Mouse (Mus musculus) gastrocnemius, postnatal 14 days (tissue): ENCODE data around the gene Evc2. TPM values are rescaled to one million over a fixed set of nuclear protein-coding genes. Genes with fewer than 3 reads are reported as not detected.

Source experiments
- DNase-seq: peaks from one replicate; pipeline ENCODE4 v3.0.0; 2021; ENCODE audit warnings: mixed read lengths
- intact Hi-C: fragments of 180-260 bp; cut with DNase I; formaldehyde crosslinking; loops from one replicate; pipeline ENCODE4 v1.15.1; 2025; ENCODE audit warnings: low total_unique reads
- total RNA-seq, 2 experiments: library from RNA; stranded (reverse); gene quantifications; 2 replicates each; pipeline ENCODE4 v1.2.3; 2021

Gene Evc2
- total RNA-seq, 2 experiments from 2014 or later: 6.9 to 7.2 TPM

GRCm38 (mm10) chr5:37458236-37458635, 119.9 kb downstream of the Evc2 start:
- intact Hi-C loops: no loop called here
- no peak for DNase-seq

- intact Hi-C loops: no loop called here
- no peak for DNase-seq
Observed at GRCm38 (mm10) chr5:37465461-37465860, 127.2 kb downstream of the Evc2 start.

- DNase-seq: no peak
- intact Hi-C loops: no loop called here
Observed at GRCm38 (mm10) chr5:37467646-37468045, 129.3 kb downstream of the Evc2 start.

DNA sequence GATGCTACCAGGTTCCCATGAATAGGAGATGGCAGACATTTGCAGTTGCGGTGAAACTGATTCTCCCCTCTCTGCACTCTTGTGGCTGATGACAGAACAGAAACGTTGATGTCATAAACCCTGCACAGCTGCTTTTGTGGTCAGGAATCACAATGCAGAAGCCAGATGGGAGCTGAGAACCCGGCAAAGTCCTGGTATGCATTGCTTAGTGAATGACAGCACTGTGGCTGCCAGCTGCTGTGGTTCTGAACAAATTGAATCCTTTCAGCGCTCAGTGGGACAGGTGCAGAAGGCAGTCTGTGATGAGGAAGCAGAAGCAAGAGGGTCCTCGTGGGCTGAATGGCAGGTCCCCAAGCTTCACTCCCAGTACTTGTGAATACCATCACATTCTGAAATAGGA, 130.7 kb downstream of the Evc2 start:
- no peak for DNase-seq
- intact Hi-C loops: no loop called here

DNA sequence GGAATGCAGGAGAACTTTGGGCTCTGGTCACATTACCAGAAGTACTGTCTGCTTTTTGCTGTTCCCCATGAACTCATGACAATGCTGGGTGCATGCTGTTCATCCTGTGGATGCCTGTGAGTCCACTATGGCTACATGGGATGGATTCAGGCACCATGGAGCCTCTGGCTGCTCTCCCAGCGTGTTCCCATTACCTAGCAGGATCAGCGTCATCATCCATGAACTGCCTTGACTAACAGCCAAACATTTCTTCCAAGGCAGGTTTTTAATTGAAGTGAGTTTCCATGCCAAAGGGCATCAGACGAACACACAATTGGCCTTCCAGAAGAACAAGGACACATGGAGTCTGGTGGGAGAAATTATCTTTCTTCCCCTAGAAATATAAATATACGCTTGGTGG, 133.3 kb downstream of the Evc2 start:
- intact Hi-C loops: no loop called here
- no peak for DNase-seq

DNA sequence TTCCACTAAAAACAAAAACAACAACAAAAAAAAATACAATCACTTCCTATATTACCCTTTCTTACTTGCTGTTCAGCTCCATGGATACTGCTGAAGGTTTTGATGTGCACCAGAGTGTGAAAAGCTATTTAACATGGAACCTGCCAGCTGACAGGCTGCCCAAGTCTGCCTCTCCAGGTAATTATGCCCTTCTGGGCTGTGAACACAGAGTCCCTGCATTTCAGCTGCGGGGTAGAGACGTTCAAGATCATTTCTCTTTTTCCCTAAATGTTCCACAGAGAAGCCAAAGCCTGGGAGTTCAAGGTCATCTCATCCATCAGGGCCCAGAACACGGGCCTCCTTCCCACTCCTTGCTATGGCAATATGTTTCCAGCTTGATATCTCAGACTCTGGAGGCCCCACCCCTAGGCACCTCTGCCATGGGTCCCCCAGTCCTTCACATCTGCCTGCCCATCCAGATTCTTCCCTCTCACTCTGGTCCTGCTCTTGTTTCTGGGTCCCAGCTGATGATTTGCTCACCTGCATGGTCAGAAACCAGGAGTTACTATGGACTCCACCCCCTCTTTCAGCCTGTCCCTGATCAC, 133.8 kb downstream of the Evc2 start:
- intact Hi-C loops: no loop called here
- no peak for DNase-seq

Other genes with a start within 250 kb of the Evc2 start
- 1 to 10 TPM in 1 of 2 experiments, under 1 TPM in 1; 0.58 to 1.0 TPM for gene Crmp1, start 96.6 kb upstream of the Evc2 start, total RNA-seq
- 10 to 100 TPM; 18.9 to 21.4 TPM for gene Evc, start 1.6 kb upstream of the Evc2 start, total RNA-seq